Mouse (Mus musculus): ENCODE results near the gene Gm15023.
"Not testable (repeated sequence)": the region's sequence is repeated elsewhere in the genome, so short reads cannot be mapped to it uniquely, and the experiment has no call there.

The Gm15023 gene

DNA sequence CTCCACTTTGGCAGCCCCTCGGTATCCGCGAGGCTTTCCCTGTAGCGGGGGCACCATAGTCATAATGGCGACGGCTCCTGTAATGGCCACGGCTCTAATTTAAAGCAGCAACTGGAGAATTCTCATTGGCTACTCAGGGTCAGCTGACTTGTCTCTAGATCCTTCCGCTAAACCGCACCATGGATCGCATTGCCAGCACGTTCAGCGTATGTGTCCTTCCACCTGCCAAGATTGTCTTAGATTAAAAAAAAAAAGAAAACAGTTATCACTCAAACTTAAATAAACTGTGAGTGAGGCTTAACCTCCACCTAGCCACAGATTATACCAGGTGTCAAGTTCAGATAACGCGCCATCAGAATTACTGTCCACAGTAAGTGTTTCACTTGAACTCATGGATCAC is at the start of gene Gm15023:
TSS of gene Gm15023 (minus strand) at position 101 of the 400 bp plus-strand sequence.
- not testable (repeated sequence) for DNase-seq

DNA sequence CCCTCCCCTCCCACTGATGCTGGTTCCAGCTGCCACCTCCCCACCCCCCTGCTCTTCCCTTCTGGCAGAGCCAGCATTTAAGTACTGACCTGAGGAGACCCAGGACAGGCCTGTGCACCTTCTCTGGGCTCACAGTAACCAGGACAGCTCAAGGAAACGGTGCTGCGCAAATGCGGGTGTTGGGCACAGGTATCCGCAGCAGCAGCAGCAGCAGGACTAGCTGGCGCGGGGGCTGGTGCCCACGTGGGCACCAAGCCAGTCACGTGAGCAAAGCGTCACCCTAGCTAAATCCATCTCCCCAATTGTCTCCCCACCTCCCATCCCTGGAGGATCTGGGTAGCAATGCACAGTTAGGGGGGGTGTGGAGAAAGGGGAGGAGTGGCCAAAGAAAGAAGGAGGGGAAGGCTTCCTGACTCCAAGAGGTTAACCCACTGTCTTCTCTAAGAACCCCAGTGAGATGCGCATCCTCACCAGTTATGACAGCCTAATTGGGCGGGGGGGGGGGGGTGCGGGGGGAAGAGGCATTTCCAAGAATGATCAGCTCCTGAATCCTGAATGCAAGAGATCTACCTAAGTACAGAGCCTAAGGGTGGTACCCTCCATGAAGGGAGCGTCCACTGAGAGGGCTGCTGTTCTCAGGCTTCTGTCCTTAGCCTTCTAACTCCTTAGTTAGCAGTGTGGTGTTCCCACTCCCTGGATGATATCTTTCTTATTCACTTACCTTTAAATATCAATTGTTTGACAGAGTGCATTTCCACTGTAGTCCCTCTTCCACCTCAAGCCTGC is 33.2 kb upstream of the Gm15023 start, which contains the start of gene Tceal6:
TSS of gene Tceal6 (minus strand) at position 252 of the 786 bp plus-strand sequence.
- no peak for DNase-seq

DNA sequence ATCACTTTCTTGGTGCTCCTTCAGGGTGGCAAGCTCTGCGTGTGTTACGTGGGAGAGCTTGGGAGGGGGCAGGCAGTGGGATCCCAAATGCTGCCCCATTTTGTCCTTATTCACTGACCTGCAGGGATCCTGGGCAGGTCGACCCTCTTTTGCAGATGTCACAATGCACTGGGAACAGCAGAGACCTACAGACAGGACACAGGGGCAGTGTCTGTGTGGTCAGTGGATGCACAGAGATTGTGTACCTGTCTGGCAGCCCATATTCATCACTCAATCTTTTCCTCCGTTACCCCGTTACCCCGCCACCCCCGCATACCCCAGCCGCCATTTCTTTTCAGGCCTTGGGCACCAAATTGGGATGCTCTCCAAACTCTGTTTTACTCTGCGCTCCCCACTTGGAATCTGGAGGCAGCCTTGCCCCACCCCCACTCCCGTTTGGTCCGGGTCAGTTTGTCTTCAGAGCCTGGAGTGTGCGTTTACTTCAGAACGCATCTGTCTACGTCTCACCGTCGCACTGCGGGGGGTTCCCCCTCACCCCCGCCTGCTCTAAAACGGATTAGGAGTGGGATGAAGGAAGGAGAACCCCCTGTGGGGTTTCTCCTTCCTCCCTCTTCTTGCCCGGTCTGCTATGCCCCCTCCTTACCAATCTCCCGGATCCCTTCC is 32.5 kb upstream of the Gm15023 start:
- DNase-seq = peak; percentile 9

DNA sequence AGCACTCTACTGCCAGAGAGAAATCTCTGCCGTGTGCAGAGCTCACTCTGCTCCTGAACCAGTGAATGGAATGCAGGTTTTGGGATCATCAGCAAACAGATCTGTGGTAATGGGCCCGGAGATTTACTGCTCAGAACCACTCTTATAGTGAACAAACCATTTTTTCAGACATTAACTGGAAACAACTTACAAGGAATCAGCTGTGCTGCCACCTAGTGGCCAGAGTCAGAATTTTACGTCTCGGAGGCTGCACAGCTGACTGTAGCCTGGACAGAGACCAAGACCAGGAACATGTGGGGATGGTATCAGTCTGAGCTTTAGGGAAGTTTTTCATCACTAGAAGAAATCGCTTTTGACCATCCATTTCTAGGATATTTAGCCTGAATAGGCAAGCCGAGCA is 12.5 kb upstream of the Gm15023 start:
- not testable (repeated sequence) for DNase-seq

DNA sequence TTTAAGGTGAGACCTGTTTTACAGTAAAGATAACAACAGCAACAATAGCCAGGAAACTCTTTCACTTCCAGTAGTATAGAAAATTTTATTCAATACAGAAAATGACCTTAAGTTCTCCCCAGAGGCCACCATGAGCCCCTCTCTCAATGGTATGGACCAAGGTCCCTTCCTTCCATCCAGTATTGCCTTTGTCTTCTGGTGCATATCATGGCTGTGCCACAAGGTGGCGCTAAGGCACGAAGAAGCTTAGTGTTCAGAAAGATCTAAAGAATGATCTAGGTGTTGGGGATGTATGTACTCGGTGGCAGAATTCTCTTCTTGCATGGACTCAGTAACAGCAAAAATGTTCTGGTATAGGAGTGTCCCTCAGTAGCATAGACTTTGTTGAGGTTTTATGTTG is 11.2 kb upstream of the Gm15023 start:
- not testable (repeated sequence) for DNase-seq

Measured in embryo, embryonic 11 days (tissue).